Mouse (Mus musculus) erythroblast, embryonic 14.5 days (primary cell): ENCODE measurements around the gene Fam169a.

Source experiments
- GATA1 ChIP-seq: IDR thresholded peaks from 2 replicates; pipeline ENCODE4 v1.6.1; 2012; ENCODE audit warnings: low read length, inconsistent platforms, mixed read lengths
- TAL1 ChIP-seq: IDR thresholded peaks from 3 replicates; pipeline ENCODE4 v1.6.1; 2012; ENCODE audit warnings: low read length, inconsistent platforms, mixed read lengths

- TF ChIP-seq TAL1 (no peak), GATA1 (no peak)
Observed at GRCm38 (mm10) chr13:97034262-97034661, 32.8 kb upstream of the Fam169a start, which contains the start of gene 1700029F12Rik.
